ENCODE assay signal across 25 mouse cellular contexts in the genomic region with DNA sequence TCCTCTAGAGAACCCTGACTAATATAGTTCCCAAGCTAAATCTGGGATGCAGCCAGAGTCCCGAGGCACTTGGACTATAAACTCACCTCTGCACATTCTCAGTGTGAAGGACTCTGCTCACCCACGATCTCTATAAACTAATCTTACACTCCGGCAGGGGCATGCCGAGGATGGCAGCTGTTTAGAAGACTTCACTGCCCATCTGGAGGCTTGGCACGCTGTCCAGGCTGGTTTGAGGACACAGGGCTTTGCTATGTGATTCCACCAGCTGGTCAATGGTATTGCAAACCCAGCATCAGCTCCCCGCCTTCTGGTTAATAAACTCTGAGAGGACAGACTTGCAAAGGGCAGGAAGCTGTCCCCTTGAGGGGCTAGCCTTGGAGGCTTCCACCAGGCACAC.
DNase-seq lines count a peak whose midpoint lies in the region; ATAC-seq and TF ChIP-seq lines count a peak whose summit lies in the region.
"Had no signal": no experiment of that assay in that cellular context is flagged by ENCODE, and none has a peak within 500 bp of the region (broad histone marks: within the 10 kb centered on the region; RNA-seq: fewer than 3 reads in every experiment).

No protein-coding gene starts in this region.

- TF ChIP-seq CTCF in hindbrain, postnatal 0 days (IDR thresholded peaks at IDR 0.05; ENCODE audit: low read depth) = no peak
- no peak for TF ChIP-seq CTCF in midbrain, postnatal 0 days (IDR thresholded peaks at IDR 0.05)
- TF ChIP-seq CTCF in brain, embryonic 14.5 days (IDR thresholded peaks at IDR 0.05; ENCODE audit: borderline replicate concordance, extremely low read depth, insufficient read depth, insufficient read length) = no peak
- TF ChIP-seq CTCF in lung, adult 2 months (IDR thresholded peaks at IDR 0.05; ENCODE audit: insufficient read depth, low read length) = no peak

- H3K4me3 ChIP-seq in hindbrain, postnatal 0 days (ENCODE audit: low read length) = no peak overlapping the region
- no peak overlapping the region for H3K4me3 ChIP-seq in hindbrain, embryonic 11.5 days (ENCODE audit: low read depth, low read length)
- no peak overlapping the region for H3K4me3 ChIP-seq in midbrain, postnatal 0 days (ENCODE audit: low read depth, low read length)
- no peak overlapping the region for H3K4me3 ChIP-seq in midbrain, embryonic 13.5 days (replicated peaks)
- H3K4me3 ChIP-seq in lung, adult 2 months (replicated peaks; ENCODE audit: extremely low read depth, low read depth, low read length) = no peak overlapping the region
- H3K4me3 ChIP-seq: embryonic facial prominence, embryonic 10.5 days; embryonic facial prominence, embryonic 13.5 days; erythroblast, embryonic 14.5 days; forebrain, embryonic 12.5 days; forebrain, embryonic 15.5 days; heart, embryonic 12.5 days; heart, embryonic 15.5 days; hindbrain, embryonic 10.5 days had no signal

- WGBS in hindbrain, postnatal 0 days = 60% methylated on average over 6 of the region's 6 CpGs
- WGBS in hindbrain, embryonic 11.5 days = 85% methylated on average over 6 of the region's 6 CpGs
- 88% methylated on average over 6 of the region's 6 CpGs for WGBS in midbrain, postnatal 0 days
- 92% methylated on average over 6 of the region's 6 CpGs for WGBS in midbrain, embryonic 13.5 days
- 69% methylated on average over 6 of the region's 6 CpGs for WGBS in lung, adult 2 months

- peak; percentile 66 for DNase-seq in hindbrain, postnatal 0 days (ENCODE audit: low spot score)
- no peak for DNase-seq in hindbrain, embryonic 11.5 days (ENCODE audit: low spot score)
- peak; percentile 59 for DNase-seq in midbrain, postnatal 0 days (ENCODE audit: low spot score)
- peak; percentile 6 for DNase-seq in brain, adult 2 months (ENCODE audit: low read depth, low spot score)
- DNase-seq in brain, embryonic 14.5 days (ENCODE audit: low read depth) = peak; percentile 10
- no peak for DNase-seq in lung, adult 2 months
- DNase-seq: adrenal gland, adult 2 months; adrenal gland, postnatal 14 days; cerebellum, adult 18-20 months; cerebellum, adult 9-10 months; gastrocnemius, postnatal 25 days; heart, adult 18-20 months; heart, postnatal 10 days; heart, postnatal 36 days had no signal

- H3K27me3 ChIP-seq in hindbrain, postnatal 0 days (ENCODE audit: insufficient read depth, low read length) = no peaks in the 10 kb centered on the region
- H3K27me3 ChIP-seq in hindbrain, embryonic 11.5 days (ENCODE audit: control insufficient read depth, insufficient read depth, low read length) = no peaks in the 10 kb centered on the region
- H3K27me3 ChIP-seq in midbrain, postnatal 0 days (ENCODE audit: insufficient read depth, low read length) = no peaks in the 10 kb centered on the region
- peaks cover 5% of the 10 kb centered on the region for H3K27me3 ChIP-seq in midbrain, embryonic 13.5 days
- H3K27me3 ChIP-seq: forebrain, embryonic 15.5 days had no signal

- H3K4me1 ChIP-seq in hindbrain, postnatal 0 days (ENCODE audit: insufficient read depth, low read length) = no peaks in the 10 kb centered on the region
- no peaks in the 10 kb centered on the region for H3K4me1 ChIP-seq in hindbrain, embryonic 11.5 days (replicated peaks; ENCODE audit: control insufficient read depth, insufficient read depth, low read length)
- H3K4me1 ChIP-seq in midbrain, postnatal 0 days (ENCODE audit: insufficient read depth, low read length) = no peaks in the 10 kb centered on the region
- no peaks in the 10 kb centered on the region for H3K4me1 ChIP-seq in midbrain, embryonic 13.5 days (replicated peaks)
- H3K4me1 ChIP-seq in lung, adult 2 months (ENCODE audit: control insufficient read depth, insufficient read depth, low read length) = no peaks in the 10 kb centered on the region
- H3K4me1 ChIP-seq: embryonic facial prominence, embryonic 10.5 days; embryonic facial prominence, embryonic 13.5 days; forebrain, embryonic 12.5 days; forebrain, embryonic 15.5 days; heart, embryonic 12.5 days; heart, embryonic 15.5 days; hindbrain, embryonic 10.5 days had no signal

- H3K36me3 ChIP-seq in hindbrain, postnatal 0 days (ENCODE audit: insufficient read depth, low read length) = no peaks in the 10 kb centered on the region
- no peaks in the 10 kb centered on the region for H3K36me3 ChIP-seq in hindbrain, embryonic 11.5 days (ENCODE audit: control insufficient read depth, insufficient read depth, low read length)
- H3K36me3 ChIP-seq in midbrain, postnatal 0 days (ENCODE audit: insufficient read depth, low read length) = no peaks in the 10 kb centered on the region
- H3K36me3 ChIP-seq in midbrain, embryonic 13.5 days = no peaks in the 10 kb centered on the region
- H3K36me3 ChIP-seq: embryonic facial prominence, embryonic 10.5 days; embryonic facial prominence, embryonic 13.5 days; forebrain, embryonic 12.5 days; forebrain, embryonic 15.5 days; heart, embryonic 15.5 days; hindbrain, embryonic 10.5 days had no signal

- peak; percentile 45; the same call in 1 of the 2 replicates for ATAC-seq in hindbrain, postnatal 0 days
- no peak for ATAC-seq in hindbrain, embryonic 11.5 days (ENCODE audit: low FRiP score)
- ATAC-seq in midbrain, postnatal 0 days (ENCODE audit: low FRiP score) = no peak
- ATAC-seq in midbrain, embryonic 13.5 days = no peak
- ATAC-seq: CD4-positive, CD25-positive, alpha-beta regulatory T cell, adult 4 months; forebrain, embryonic 15.5 days had no signal

- no peak overlapping the region for H3K27ac ChIP-seq in hindbrain, postnatal 0 days
- no peak overlapping the region for H3K27ac ChIP-seq in hindbrain, embryonic 11.5 days (ENCODE audit: low read depth, low read length)
- H3K27ac ChIP-seq in midbrain, postnatal 0 days (ENCODE audit: low read depth, low read length) = no peak overlapping the region
- no peak overlapping the region for H3K27ac ChIP-seq in midbrain, embryonic 13.5 days
- H3K27ac ChIP-seq: embryonic facial prominence, embryonic 10.5 days; embryonic facial prominence, embryonic 13.5 days; forebrain, embryonic 12.5 days; forebrain, embryonic 15.5 days; heart, embryonic 15.5 days; hindbrain, embryonic 10.5 days; hindbrain, embryonic 14.5 days had no signal

- no peaks in the 10 kb centered on the region for H3K9me3 ChIP-seq in hindbrain, postnatal 0 days (ENCODE audit: low read length)
- no peaks in the 10 kb centered on the region for H3K9me3 ChIP-seq in hindbrain, embryonic 11.5 days (ENCODE audit: control insufficient read depth, low read length)
- H3K9me3 ChIP-seq in midbrain, postnatal 0 days (ENCODE audit: low read length) = no peaks in the 10 kb centered on the region
- no peaks in the 10 kb centered on the region for H3K9me3 ChIP-seq in midbrain, embryonic 13.5 days
- H3K9me3 ChIP-seq: embryonic facial prominence, embryonic 10.5 days; embryonic facial prominence, embryonic 13.5 days; forebrain, embryonic 12.5 days; forebrain, embryonic 15.5 days; heart, embryonic 15.5 days; hindbrain, embryonic 10.5 days had no signal

- H3K9ac ChIP-seq in hindbrain, postnatal 0 days (replicated peaks; ENCODE audit: low read length) = no peak overlapping the region
- no peak overlapping the region for H3K9ac ChIP-seq in hindbrain, embryonic 11.5 days (ENCODE audit: low read depth, low read length)
- no peak overlapping the region for H3K9ac ChIP-seq in midbrain, postnatal 0 days (replicated peaks; ENCODE audit: low read length, poor library complexity, severe bottlenecking)
- H3K9ac ChIP-seq in midbrain, embryonic 13.5 days (replicated peaks) = no peak overlapping the region
- H3K9ac ChIP-seq: embryonic facial prominence, embryonic 13.5 days; forebrain, embryonic 12.5 days; forebrain, embryonic 15.5 days; heart, embryonic 12.5 days; heart, embryonic 15.5 days; hindbrain, embryonic 14.5 days had no signal

- TF ChIP-seq POLR2A in brain, embryonic 14.5 days (IDR thresholded peaks at IDR 0.05; ENCODE audit: borderline replicate concordance, extremely low read depth, insufficient read depth, insufficient read length, poor library complexity, severe bottlenecking) = no peak
- no peak for TF ChIP-seq POLR2A in lung, adult 2 months (IDR thresholded peaks at IDR 0.05; ENCODE audit: borderline replicate concordance, extremely low read depth, low read depth, low read length)

- H3K4me2 ChIP-seq in hindbrain, postnatal 0 days (ENCODE audit: low read depth, low read length) = no peak overlapping the region
- no peak overlapping the region for H3K4me2 ChIP-seq in hindbrain, embryonic 11.5 days (replicated peaks; ENCODE audit: low read depth, low read length)
- H3K4me2 ChIP-seq in midbrain, postnatal 0 days (ENCODE audit: low read depth, low read length, poor library complexity, severe bottlenecking) = no peak overlapping the region
- no peak overlapping the region for H3K4me2 ChIP-seq in midbrain, embryonic 13.5 days (replicated peaks)
- H3K4me2 ChIP-seq: embryonic facial prominence, embryonic 13.5 days; forebrain, embryonic 12.5 days; forebrain, embryonic 15.5 days; heart, embryonic 12.5 days; heart, embryonic 15.5 days; hindbrain, embryonic 14.5 days had no signal

Comparison
In these comparisons a context has a peak if more than half of its experiments do, and no peak if none do; other contexts are left out.
1. DNase-seq: peak in hindbrain, postnatal 0 days (single experiment), midbrain, postnatal 0 days (single experiment), brain, adult 2 months (single experiment) and brain, embryonic 14.5 days (single experiment); none in hindbrain, embryonic 11.5 days (single experiment) and lung, adult 2 months (single experiment).